Mouse (Mus musculus) activated CD4-positive, CD25-positive, alpha-beta regulatory T cell, adult 4 months (primary cell): Measurements from ENCODE around the gene Slc2a4. TPM values are rescaled to one million over a fixed set of nuclear protein-coding genes. Genes with fewer than 3 reads are reported as not detected.

ENCODE experiments used
- ATAC-seq: one replicate; pipeline ENCODE4 v1.8.0; 2017
- polyA plus RNA-seq, 2 experiments: library from polyadenylated mRNA; unstranded; fragments of 100-300 nt; shearing (Covaris generic); gene quantifications; one replicate each; pipeline ENCODE4 v1.2.1; 2017

Slc2a4 gene
- polyA plus RNA-seq, 2 experiments from 2014 or later: not detected

DNA sequence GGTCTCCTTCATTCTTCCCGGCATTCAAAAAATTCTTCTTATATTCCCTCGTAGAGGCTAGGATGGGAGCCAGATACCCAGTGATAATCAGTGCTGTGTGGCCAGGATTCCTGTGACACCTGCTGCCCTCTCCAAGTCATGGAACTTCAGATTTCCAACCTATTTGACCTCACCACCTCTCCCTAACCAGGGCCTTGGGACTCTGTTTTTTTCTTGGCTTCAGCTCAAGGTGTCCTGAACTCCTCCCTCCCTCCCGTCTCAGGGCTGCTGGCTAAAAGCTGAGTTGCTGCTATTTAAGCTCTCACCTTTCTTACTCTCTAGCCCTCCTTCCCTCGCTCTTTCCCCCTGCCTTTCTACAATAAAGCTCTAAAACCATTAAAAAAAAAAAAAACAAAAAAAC is 48.1 kb downstream of the Slc2a4 start:
- ATAC-seq: no peak

DNA sequence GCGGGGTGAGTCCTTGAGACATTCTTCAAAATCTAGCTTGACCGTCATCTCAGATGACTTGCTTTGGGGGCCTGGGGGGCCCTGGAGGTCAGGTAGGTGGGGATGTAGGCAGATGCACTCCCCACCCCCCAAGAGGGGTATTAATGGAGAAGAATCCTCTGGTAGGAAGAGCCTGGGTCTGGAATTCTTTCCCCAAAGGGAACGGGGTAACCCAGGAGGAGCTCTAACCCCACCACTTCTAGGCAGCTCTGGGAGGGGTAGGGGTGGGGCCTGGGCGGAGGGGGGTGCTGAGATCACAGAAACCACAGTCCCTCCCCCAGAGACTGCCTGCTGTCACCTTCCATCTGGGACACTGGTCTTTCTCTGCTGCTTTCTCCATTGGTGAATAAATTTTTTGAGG is 52.7 kb downstream of the Slc2a4 start, which contains the start of gene Acap1:
TSS of gene Acap1 (minus strand) at position 249 of the 400 bp plus-strand sequence.
- ATAC-seq: peak; percentile 37

DNA sequence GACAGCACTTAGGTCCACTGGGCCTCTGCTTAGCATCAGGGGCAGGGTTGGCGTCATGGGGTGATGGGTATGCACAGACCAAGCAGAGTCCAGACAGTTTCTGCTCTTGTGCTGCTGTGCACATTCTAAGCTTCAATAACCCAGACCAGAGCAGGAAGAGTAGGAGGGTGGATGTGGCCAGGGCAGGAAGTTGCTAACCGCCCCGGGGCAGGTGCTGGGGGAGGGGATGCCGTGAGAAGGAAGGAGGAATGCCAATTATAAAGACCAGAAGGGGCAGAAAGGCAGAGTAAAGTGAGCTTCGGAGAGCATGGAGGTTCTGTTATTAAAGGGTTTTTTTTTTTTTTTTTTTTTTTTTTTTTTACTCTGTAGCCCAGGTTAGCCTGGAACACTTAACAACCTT is 53.3 kb downstream of the Slc2a4 start:
- peak; percentile 95 for ATAC-seq

Other genes with a start within 250 kb of the Slc2a4 start
- gene Polr2a, start 189.6 kb downstream of the Slc2a4 start, polyA plus RNA-seq: 10 to 100 TPM; 24.0 to 28.8 TPM
- not detected for gene Slc35g3, start 186.2 kb downstream of the Slc2a4 start, polyA plus RNA-seq
- 1 to 10 TPM; 7.8 to 8.1 TPM for gene Zbtb4, start 182.3 kb downstream of the Slc2a4 start, polyA plus RNA-seq
- 1 to 10 TPM in 1 of 2 experiments, under 1 TPM in 1; 0.66 to 4.1 TPM for gene Chrnb1, start 152.2 kb downstream of the Slc2a4 start, polyA plus RNA-seq
- not detected for gene Fgf11, start 146.3 kb downstream of the Slc2a4 start, polyA plus RNA-seq
- not detected for gene Tmem102, start 142.6 kb downstream of the Slc2a4 start, polyA plus RNA-seq
- under 1 TPM in 1 of 2 experiments, not detected in 1; 0.08 TPM for gene Gm39566, start 132.9 kb downstream of the Slc2a4 start, polyA plus RNA-seq
- not detected for gene Spem2, start 129.7 kb downstream of the Slc2a4 start, polyA plus RNA-seq
- gene Spem1, start 126.0 kb downstream of the Slc2a4 start, polyA plus RNA-seq: not detected
- gene Nlgn2, start 110.4 kb downstream of the Slc2a4 start, polyA plus RNA-seq: under 1 TPM; 0.59 to 0.66 TPM
- gene Tmem256, start 109.7 kb downstream of the Slc2a4 start, polyA plus RNA-seq: 100 to 1,000 TPM; 127 to 138 TPM
- gene Plscr3, start 101.8 kb downstream of the Slc2a4 start, polyA plus RNA-seq: 10 to 100 TPM; 15.4 to 17.5 TPM
- gene Tnk1, start 89.5 kb downstream of the Slc2a4 start, polyA plus RNA-seq: not detected
- not detected for gene Tmem95, start 70.2 kb downstream of the Slc2a4 start, polyA plus RNA-seq
- under 1 TPM in 1 of 2 experiments, not detected in 1; 0.56 TPM for gene Kctd11, start 66.8 kb downstream of the Slc2a4 start, polyA plus RNA-seq
- 100 to 1,000 TPM; 213 to 273 TPM for gene Acap1, start 52.6 kb downstream of the Slc2a4 start, polyA plus RNA-seq
- 1 to 10 TPM; 1.1 to 1.2 TPM for gene 2810408A11Rik, start 47.2 kb downstream of the Slc2a4 start, polyA plus RNA-seq
- gene Neurl4, start 47.1 kb downstream of the Slc2a4 start, polyA plus RNA-seq: 1 to 10 TPM; 7.9 to 8.0 TPM
- gene Gps2, start 34.3 kb downstream of the Slc2a4 start, polyA plus RNA-seq: 100 to 1,000 TPM in 1 of 2 experiments, 10 to 100 TPM in 1; 90.7 to 106 TPM
- gene Eif5a, start 26.2 kb downstream of the Slc2a4 start, polyA plus RNA-seq: 1,000 to 10,000 TPM; 1,092 to 1,351 TPM
- not detected for gene Ybx2, start 12.4 kb downstream of the Slc2a4 start, polyA plus RNA-seq
- gene Cldn7, start 16.6 kb upstream of the Slc2a4 start, polyA plus RNA-seq: not detected
- gene Ctdnep1, start 33.0 kb upstream of the Slc2a4 start, polyA plus RNA-seq: 10 to 100 TPM; 21.4 to 24.8 TPM
- 10 to 100 TPM; 62.1 to 69.7 TPM for gene Elp5, start 34.3 kb upstream of the Slc2a4 start, polyA plus RNA-seq
- gene Gabarap, start 43.0 kb upstream of the Slc2a4 start, polyA plus RNA-seq: 100 to 1,000 TPM; 343 to 373 TPM
- 10 to 100 TPM; 32.1 to 44.9 TPM for gene Phf23, start 47.6 kb upstream of the Slc2a4 start, polyA plus RNA-seq
- gene Dvl2, start 52.4 kb upstream of the Slc2a4 start, polyA plus RNA-seq: 1 to 10 TPM; 2.7 to 3.9 TPM
- gene Acadvl, start 67.2 kb upstream of the Slc2a4 start, polyA plus RNA-seq: 100 to 1,000 TPM; 107 to 139 TPM
- 10 to 100 TPM in 1 of 2 experiments, 1 to 10 TPM in 1; 9.7 to 11.6 TPM for gene Dlg4, start 68.8 kb upstream of the Slc2a4 start, polyA plus RNA-seq
- gene Asgr1, start 105.9 kb upstream of the Slc2a4 start, polyA plus RNA-seq: not detected
- gene Asgr2, start 144.5 kb upstream of the Slc2a4 start, polyA plus RNA-seq: not detected
- gene Mgl2, start 182.1 kb upstream of the Slc2a4 start, polyA plus RNA-seq: under 1 TPM in 1 of 2 experiments, not detected in 1; 0.21 TPM
- not detected for gene Clec10a, start 208.0 kb upstream of the Slc2a4 start, polyA plus RNA-seq